Mouse (Mus musculus): ENCODE measurements around the gene Dnm3. TPM values are rescaled to one million over a fixed set of nuclear protein-coding genes. Genes with fewer than 3 reads are reported as not detected.

The Dnm3 gene
- total and polyA plus RNA-seq, 3 experiments: not detected

DNA sequence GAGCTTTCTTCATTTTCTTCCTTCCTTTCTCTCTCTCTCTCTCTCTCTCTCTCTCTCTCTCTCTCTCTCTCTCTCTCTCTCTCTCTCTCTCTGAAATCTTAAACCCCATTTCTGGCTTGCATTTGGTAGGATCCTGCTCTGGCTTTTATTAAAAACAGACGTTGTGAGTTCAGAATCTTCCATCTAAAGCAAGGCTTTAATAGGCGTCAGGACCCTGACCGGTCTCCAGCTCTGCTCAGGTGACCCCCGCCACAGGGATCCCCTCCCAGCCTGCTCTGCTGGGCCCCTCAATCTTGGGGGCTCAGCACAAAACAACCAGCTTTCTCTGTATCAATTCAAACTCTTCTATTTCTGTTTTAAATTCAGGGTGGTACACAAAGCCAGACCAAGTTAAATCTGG is 469.6 kb downstream of the Dnm3 start:
- DNase-seq (ENCODE audit: low read depth, low spot score): no peak
- H3K27ac ChIP-seq (ENCODE audit: control insufficient read depth, low read depth, low read length): no peak overlapping the region
- no peak for TF ChIP-seq RAD21 (IDR thresholded peaks at IDR 0.05; ENCODE audit: low read depth, low read length)
- no peak for TF ChIP-seq RCOR1 (IDR thresholded peaks at IDR 0.05; ENCODE audit: low read depth, low read length)
- no peak for TF ChIP-seq POLR2AphosphoS5 (IDR thresholded peaks at IDR 0.05; ENCODE audit: borderline replicate concordance, low read depth, low read length)
- TF ChIP-seq CHD2 (IDR thresholded peaks at IDR 0.05; ENCODE audit: low read length): no peak
- TF ChIP-seq MAZ (IDR thresholded peaks at IDR 0.05; ENCODE audit: low read depth, low read length): no peak
- no peak for TF ChIP-seq POLR2AphosphoS2 (IDR thresholded peaks at IDR 0.05; ENCODE audit: low read length)
- no peak for TF ChIP-seq ELF1 (IDR thresholded peaks at IDR 0.05; ENCODE audit: low read depth, low read length)
- TF ChIP-seq CHD1 (IDR thresholded peaks at IDR 0.05; ENCODE audit: low read depth, low read length): no peak
- no peak for TF ChIP-seq ZNF384 (IDR thresholded peaks at IDR 0.05; ENCODE audit: low read depth, low read length)
- TF ChIP-seq EP300 (IDR thresholded peaks at IDR 0.05; ENCODE audit: low read depth in 1 of 2, low read length in 2 of 2): no peak
- TF ChIP-seq HCFC1 (IDR thresholded peaks at IDR 0.05; ENCODE audit: low read depth, low read length): no peak
- no peak for TF ChIP-seq ZKSCAN1 (IDR thresholded peaks at IDR 0.05; ENCODE audit: low read depth, low read length)
- TF ChIP-seq ZMIZ1 (IDR thresholded peaks at IDR 0.05; ENCODE audit: low read depth, low read length): no peak
- TF ChIP-seq TCF12 (IDR thresholded peaks at IDR 0.05; ENCODE audit: low read depth, low read length): no peak
- no peak for TF ChIP-seq ETS1 (IDR thresholded peaks at IDR 0.05; ENCODE audit: low read depth, low read length)
- TF ChIP-seq E2F4 (IDR thresholded peaks at IDR 0.05; ENCODE audit: borderline replicate concordance, low read depth, low read length): no peak
- TF ChIP-seq MYC (IDR thresholded peaks at IDR 0.05; ENCODE audit: low read depth, low read length): no peak
- no peak overlapping the region for H3K4me3 ChIP-seq (ENCODE audit: control insufficient read depth in 1 of 2, insufficient read depth in 1 of 2, low read depth in 2 of 2, low read length in 2 of 2)
- no peaks in the 10 kb centered on the region for H3K9me3 ChIP-seq (replicated peaks; ENCODE audit: insufficient read depth, low read length)
- H3K27me3 ChIP-seq (ENCODE audit: control insufficient read depth in 1 of 2, insufficient read depth in 2 of 2, low read length in 2 of 2): no peaks in the 10 kb centered on the region; a peak in 1 of 4 replicates
- H3K79me2 ChIP-seq (ENCODE audit: control insufficient read depth, insufficient read depth, low read length, poor library complexity): no peaks in the 10 kb centered on the region
- H3K4me1 ChIP-seq (ENCODE audit: control insufficient read depth in 1 of 2, insufficient read depth in 2 of 2, low read length in 2 of 2): no peaks in the 10 kb centered on the region
- no peak overlapping the region for H3K9ac ChIP-seq (ENCODE audit: control insufficient read depth, low read depth, low read length, poor library complexity, severe bottlenecking)
- H3K36me3 ChIP-seq (ENCODE audit: control insufficient read depth in 1 of 2, insufficient read depth in 2 of 2, low read length in 2 of 2): no peaks in the 10 kb centered on the region

GRCm38 (mm10) chr1:162006109-162006508 is 471.7 kb downstream of the Dnm3 start:
- no peaks in the 10 kb centered on the region for H3K79me2 ChIP-seq (ENCODE audit: control insufficient read depth, insufficient read depth, low read length, poor library complexity)
- H3K27me3 ChIP-seq (ENCODE audit: control insufficient read depth in 1 of 2, insufficient read depth in 2 of 2, low read length in 2 of 2): no peaks in the 10 kb centered on the region; a peak in 3 of 4 replicates
- H3K4me1 ChIP-seq (ENCODE audit: control insufficient read depth in 1 of 2, insufficient read depth in 2 of 2, low read length in 2 of 2): no peaks in the 10 kb centered on the region
- H3K9ac ChIP-seq (ENCODE audit: control insufficient read depth, low read depth, low read length, poor library complexity, severe bottlenecking): no peak overlapping the region
- no peaks in the 10 kb centered on the region for H3K36me3 ChIP-seq (ENCODE audit: control insufficient read depth in 1 of 2, insufficient read depth in 2 of 2, low read length in 2 of 2)
- H3K9me3 ChIP-seq (replicated peaks; ENCODE audit: insufficient read depth, low read length): no peaks in the 10 kb centered on the region
- H3K27ac ChIP-seq (ENCODE audit: control insufficient read depth, low read depth, low read length): no peak overlapping the region
- no peak overlapping the region for H3K4me3 ChIP-seq (ENCODE audit: control insufficient read depth in 1 of 2, insufficient read depth in 1 of 2, low read depth in 2 of 2, low read length in 2 of 2)
- TF ChIP-seq RCOR1 (IDR thresholded peaks at IDR 0.05; ENCODE audit: low read depth, low read length): no peak
- no peak for TF ChIP-seq MYB (IDR thresholded peaks at IDR 0.05; ENCODE audit: low read depth, low read length)
- no peak for TF ChIP-seq ZNF384 (IDR thresholded peaks at IDR 0.05; ENCODE audit: low read depth, low read length)
- TF ChIP-seq NRF1 (IDR thresholded peaks at IDR 0.05; ENCODE audit: insufficient read depth, low read depth, low read length, poor library complexity, severe bottlenecking): no peak
- TF ChIP-seq TBP (IDR thresholded peaks at IDR 0.05; ENCODE audit: low read depth, low read length): no peak
- TF ChIP-seq BHLHE40 (IDR thresholded peaks at IDR 0.05; ENCODE audit: borderline replicate concordance, low read depth, low read length): no peak
- no peak for TF ChIP-seq POLR2AphosphoS5 (IDR thresholded peaks at IDR 0.05; ENCODE audit: borderline replicate concordance, low read depth, low read length)
- no peak for TF ChIP-seq ETS1 (IDR thresholded peaks at IDR 0.05; ENCODE audit: low read depth, low read length)
- TF ChIP-seq TCF12 (IDR thresholded peaks at IDR 0.05; ENCODE audit: low read depth, low read length): no peak
- TF ChIP-seq POLR2A (IDR thresholded peaks at IDR 0.05; ENCODE audit: control insufficient read depth in 1 of 2, insufficient read depth in 1 of 2, low read depth in 1 of 2, low read length in 2 of 2, poor library complexity in 1 of 2): no peak
- TF ChIP-seq NELFE (IDR thresholded peaks at IDR 0.05; ENCODE audit: low read depth, low read length): no peak
- TF ChIP-seq ZKSCAN1 (IDR thresholded peaks at IDR 0.05; ENCODE audit: low read depth, low read length): no peak
- TF ChIP-seq UBTF (IDR thresholded peaks at IDR 0.05; ENCODE audit: borderline replicate concordance, insufficient read depth, low read depth, low read length): no peak
- no peak for TF ChIP-seq CHD1 (IDR thresholded peaks at IDR 0.05; ENCODE audit: low read depth, low read length)
- TF ChIP-seq HCFC1 (IDR thresholded peaks at IDR 0.05; ENCODE audit: low read depth, low read length): no peak
- TF ChIP-seq E2F4 (IDR thresholded peaks at IDR 0.05; ENCODE audit: borderline replicate concordance, low read depth, low read length): no peak
- TF ChIP-seq CHD2 (IDR thresholded peaks at IDR 0.05; ENCODE audit: low read length): no peak
- no peak for TF ChIP-seq GABPA (IDR thresholded peaks at IDR 0.05; ENCODE audit: low read depth, low read length)
- no peak for TF ChIP-seq SIN3A (IDR thresholded peaks at IDR 0.05; ENCODE audit: low read length)
- DNase-seq (ENCODE audit: low read depth, low spot score): no peak
